Mouse (Mus musculus) heart, adult 11 months (tissue): Measurements from ENCODE around the gene Rest.

Source experiments
- DNase-seq: peaks from one replicate; pipeline ENCODE4 v3.0.0; 2022

The Rest gene

DNA sequence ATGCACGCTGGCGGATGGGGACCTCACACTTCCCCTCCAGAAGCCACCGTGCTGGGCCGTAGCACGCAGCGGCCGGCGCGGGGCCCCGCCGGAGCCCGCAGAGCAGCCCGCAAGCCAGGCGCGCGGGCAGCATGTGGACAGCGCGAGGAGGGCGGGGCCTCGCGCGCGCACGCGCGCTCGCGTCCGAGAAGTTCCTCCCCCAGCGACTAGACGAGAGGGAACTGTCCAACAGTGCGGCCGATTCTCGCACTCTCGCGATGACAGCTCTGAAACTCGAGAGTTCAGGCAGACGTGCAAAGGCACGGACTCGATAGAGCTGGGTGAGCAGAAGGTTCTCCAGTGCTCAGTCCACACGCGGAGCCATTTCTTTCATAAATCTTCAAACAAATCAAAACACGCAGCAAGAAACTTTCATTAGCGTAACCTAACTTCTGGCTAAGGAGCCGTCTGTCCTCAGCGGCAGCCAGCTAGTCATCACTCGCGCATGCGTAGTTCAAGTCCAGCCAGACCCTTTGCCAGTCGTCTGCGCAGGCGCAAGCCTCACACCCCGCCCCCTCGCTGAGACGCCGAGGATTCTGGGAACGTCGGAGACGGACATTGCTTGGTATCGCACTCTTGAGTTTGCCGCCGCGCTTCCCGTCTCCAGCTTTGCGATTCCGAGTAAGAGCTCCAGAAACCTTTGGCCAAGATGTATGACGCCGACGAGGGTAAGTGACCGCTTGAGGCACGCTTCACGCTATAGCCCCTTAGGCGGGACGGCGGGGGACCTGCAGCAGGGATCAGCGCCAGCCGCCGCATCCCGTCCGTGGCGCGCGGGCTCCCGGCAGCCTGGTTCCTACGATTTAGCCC is 44.9 kb downstream of the Rest start, which contains the start of the genes Noa1 and Polr2b:
TSS of gene Noa1 (minus strand) at position 161 of the 849 bp plus-strand sequence.
TSS of gene Polr2b (plus strand) at position 224 of the 849 bp plus-strand sequence.
- peak; percentile 100 for DNase-seq

DNA sequence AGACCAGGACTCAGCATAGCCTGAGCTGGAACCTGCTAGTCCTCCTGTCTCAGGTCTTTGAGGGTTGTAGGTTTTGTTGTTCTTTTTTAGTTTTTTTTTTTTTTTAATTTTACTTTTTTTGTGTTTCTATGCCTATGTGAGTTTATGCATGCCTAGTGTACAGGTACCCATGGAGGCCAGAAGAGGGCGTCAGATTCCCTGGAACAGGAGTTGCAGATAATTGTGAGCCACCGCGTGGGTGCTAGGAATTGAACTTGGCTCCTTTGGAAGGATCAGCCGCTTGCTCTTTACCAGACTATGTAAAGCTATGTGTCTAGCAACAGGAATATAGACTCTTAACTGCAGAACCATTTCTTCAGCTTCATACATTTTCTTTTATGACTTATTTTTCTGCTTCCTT is 48.9 kb downstream of the Rest start:
- no peak for DNase-seq

DNA sequence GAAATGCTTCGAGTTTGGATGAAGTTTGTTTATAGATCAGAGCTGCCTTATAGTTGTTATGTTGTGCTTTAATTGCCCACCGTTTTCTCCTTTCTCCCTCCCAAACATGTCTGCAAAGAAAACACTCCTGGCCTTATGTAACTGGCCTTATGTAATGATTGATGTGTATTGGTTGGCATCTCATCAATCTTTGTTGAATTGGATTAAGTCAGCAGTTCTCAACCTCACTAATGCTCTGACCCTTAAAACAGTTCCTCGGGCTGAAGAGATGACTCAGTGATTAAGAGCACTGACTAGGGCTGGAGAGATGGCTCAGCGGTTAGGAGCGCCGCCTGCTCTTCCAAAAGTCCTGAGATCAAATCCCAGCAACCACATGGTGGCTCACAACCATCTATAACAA is 49.7 kb downstream of the Rest start:
- DNase-seq = peak; percentile 6

DNA sequence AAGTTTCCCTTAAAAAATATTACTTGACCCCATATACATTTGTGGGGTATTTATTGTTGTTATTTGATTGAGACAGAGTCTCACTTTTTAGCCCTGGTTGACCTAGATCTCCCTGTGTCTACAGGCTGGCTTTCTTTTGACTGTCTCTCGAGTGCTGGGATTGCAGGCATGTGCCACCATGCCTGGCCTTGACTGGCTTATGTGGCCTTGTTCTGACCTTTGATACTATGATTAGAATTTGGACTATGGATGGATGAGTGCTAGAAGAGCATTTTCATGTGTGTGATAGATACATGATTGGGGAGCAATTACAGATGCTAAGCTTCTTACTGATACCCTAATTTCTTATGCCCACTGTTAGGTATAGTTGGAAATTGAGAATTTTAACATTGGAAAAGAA is 59.6 kb downstream of the Rest start:
- DNase-seq = peak; percentile 50

DNA sequence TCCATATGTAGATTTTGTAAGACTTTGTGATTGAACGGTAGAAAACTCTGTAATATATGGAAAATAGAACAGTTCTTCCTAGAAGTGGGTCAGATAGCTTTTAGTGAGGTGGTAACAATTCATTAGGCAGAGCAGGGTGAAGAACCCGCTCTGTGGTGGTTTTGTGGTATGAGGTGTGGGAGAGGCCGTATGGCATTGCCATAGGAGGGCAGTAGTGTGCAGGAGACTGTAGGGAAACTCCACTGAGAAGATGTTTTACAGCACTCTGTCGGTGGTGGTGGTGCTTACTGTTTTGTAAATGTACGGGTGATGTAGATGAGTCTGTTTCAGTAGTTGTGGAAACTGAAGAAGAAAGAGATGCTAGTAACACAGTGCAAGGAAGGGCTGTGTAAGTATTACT is 64.9 kb downstream of the Rest start:
- peak; percentile 41 for DNase-seq
